Mouse (Mus musculus) midbrain, embryonic 11.5 days (tissue): Measurements from ENCODE around the gene Gsap. TPM values are rescaled to one million over a fixed set of nuclear protein-coding genes. Genes with fewer than 3 reads are reported as not detected.
A peak's percentile ranks its signal among the peaks of the same experiment; 100 is the strongest.
"Not testable (repeated sequence)": the region's sequence is repeated elsewhere in the genome, so short reads cannot be mapped to it uniquely, and the experiment has no call there.

Experiments used
- ATAC-seq: fragments of 200-750 bp; cut with Nextera tagmentation; 2 replicates; pipeline ENCODE4 v1.8.0; 2017; ENCODE audit warnings: moderate TSS enrichment, moderate library complexity; ENCODE audit not compliant: low FRiP score
- DNase-seq: peaks from one replicate; pipeline ENCODE4 v3.0.0; 2015; ENCODE audit warnings: low spot score; ENCODE audit errors: missing footprints
- H3K27ac ChIP-seq: fragments of 300-500 bp; sonication (generic); 2 replicates; pipeline ENCODE4 v1.5.1; 2014; ENCODE audit warnings: low read depth, low read length
- H3K27me3 ChIP-seq: fragments of 300-500 bp; sonication (generic); 2 replicates; pipeline ENCODE4 v1.6.1; 2014; ENCODE audit warnings: mild to moderate bottlenecking, low read length, moderate library complexity, mixed read lengths; ENCODE audit not compliant: control insufficient read depth, insufficient read depth
- H3K36me3 ChIP-seq: fragments of 300-500 bp; sonication (generic); 2 replicates; pipeline ENCODE4 v1.6.1; 2014; ENCODE audit warnings: mild to moderate bottlenecking, low read length, moderate library complexity, mixed read lengths; ENCODE audit not compliant: control insufficient read depth, insufficient read depth
- H3K4me1 ChIP-seq: fragments of 300-500 bp; sonication (generic); 2 replicates; pipeline ENCODE4 v1.6.1; 2014; ENCODE audit warnings: low read length; ENCODE audit not compliant: control insufficient read depth, insufficient read depth
- H3K4me2 ChIP-seq: fragments of 300-500 bp; sonication (generic); 2 replicates; pipeline ENCODE4 v1.6.1; 2014; ENCODE audit warnings: mild to moderate bottlenecking, moderate library complexity
- H3K4me3 ChIP-seq: fragments of 300-500 bp; sonication (generic); 2 replicates; pipeline ENCODE4 v1.5.1; 2014; ENCODE audit warnings: low read depth, low read length
- H3K9ac ChIP-seq: fragments of 300-500 bp; sonication (generic); 2 replicates; pipeline ENCODE4 v1.6.1; 2014; ENCODE audit warnings: low read length
- H3K9me3 ChIP-seq: fragments of 300-500 bp; sonication (generic); 2 replicates; pipeline ENCODE4 v1.6.1; 2016; ENCODE audit warnings: low read length; ENCODE audit not compliant: control insufficient read depth
- WGBS: fragments of 180-500 bp; shearing (Covaris S2); extraction: QIAGEN DNeasy Blood & Tissue Kit; methylation state at CpG from one replicate; pipeline ENCODE4 v1.1.7; 2014; 5-methylcytosine and 5-hydroxymethylcytosine counted together
- polyA plus RNA-seq: library from polyadenylated mRNA; unstranded; fragments of >200 nt; fragmentation: Nextera tagmentation; extraction: Ambion mirVana; gene quantifications from 2 replicates; pipeline ENCODE4 v1.2.1, GENCODE M21; 2014

The Gsap gene
- polyA plus RNA-seq, 1 experiment from 2014 or later: 2.4 TPM

DNA sequence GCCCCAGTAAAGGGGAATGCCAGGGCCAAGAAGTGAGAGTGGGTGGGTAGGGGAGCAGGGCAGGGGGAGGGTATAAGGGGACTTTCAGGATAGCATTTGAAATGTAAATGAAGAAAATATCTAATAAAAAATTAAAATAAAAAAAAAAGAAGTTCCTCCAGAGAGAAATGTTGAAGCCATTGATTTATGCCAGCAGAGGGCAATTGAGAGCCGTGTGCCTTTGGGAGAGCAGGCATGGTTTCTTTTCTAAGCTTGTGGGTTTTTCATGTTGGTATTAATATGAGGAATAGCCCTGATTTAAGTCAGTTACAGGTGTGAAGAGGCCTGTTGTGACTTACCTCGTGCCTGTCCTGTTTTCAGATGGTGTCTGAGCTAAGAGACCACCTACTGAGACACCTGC is 91.6 kb downstream of the Gsap start:
- ATAC-seq, H3K9ac ChIP-seq, H3K27ac ChIP-seq, H3K4me3 ChIP-seq, H3K4me2 ChIP-seq, H3K36me3 ChIP-seq, H3K4me1 ChIP-seq, H3K27me3 ChIP-seq, H3K9me3 ChIP-seq: not testable (repeated sequence)
- peak; percentile 41 for DNase-seq
- 56% methylated on average over 2 of the region's 2 CpGs for WGBS

DNA sequence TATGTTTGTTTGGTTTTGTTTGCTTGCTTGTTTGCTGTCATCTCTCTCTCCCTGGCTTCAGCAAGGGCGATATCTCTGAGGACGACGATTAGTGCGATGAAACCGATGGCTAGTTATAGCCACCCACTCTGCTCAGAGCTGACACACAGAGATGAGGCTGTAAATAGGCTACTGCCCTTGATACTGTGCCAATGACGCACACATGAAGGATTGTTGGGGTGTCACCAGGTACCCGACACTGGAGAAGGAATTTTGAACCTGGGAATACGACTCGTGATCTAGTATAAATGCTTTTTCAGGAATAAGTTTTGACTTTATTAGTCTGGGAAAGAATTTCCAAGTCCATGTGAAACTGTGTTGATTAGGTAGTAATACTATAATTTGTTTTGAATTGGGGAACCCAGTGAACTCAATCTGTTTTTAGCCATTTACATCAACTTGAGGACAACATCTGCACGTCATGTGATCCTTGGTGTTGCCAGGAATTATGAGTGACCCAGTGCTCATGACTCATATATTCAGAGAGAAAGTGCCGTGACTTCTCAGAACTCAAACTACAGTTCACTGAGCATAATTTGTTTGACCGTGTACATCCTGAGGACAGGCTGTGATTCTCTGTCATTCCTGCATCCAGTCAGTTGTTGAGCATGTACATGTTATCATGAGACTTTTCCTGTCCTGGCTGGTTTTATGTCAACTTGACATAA is 97.5 kb downstream of the Gsap start:
- WGBS: 91% methylated on average over 12 of the region's 12 CpGs
- no peak overlapping the region for H3K27ac ChIP-seq
- H3K4me2 ChIP-seq: no peak overlapping the region
- ATAC-seq: no peak
- H3K4me3 ChIP-seq: no peak overlapping the region
- H3K36me3 ChIP-seq: no peaks in the 10 kb centered on the region
- no peaks in the 10 kb centered on the region for H3K4me1 ChIP-seq
- no peaks in the 10 kb centered on the region for H3K27me3 ChIP-seq
- peak; percentile 10 for DNase-seq
- no peaks in the 10 kb centered on the region for H3K9me3 ChIP-seq
- H3K9ac ChIP-seq: no peak overlapping the region

DNA sequence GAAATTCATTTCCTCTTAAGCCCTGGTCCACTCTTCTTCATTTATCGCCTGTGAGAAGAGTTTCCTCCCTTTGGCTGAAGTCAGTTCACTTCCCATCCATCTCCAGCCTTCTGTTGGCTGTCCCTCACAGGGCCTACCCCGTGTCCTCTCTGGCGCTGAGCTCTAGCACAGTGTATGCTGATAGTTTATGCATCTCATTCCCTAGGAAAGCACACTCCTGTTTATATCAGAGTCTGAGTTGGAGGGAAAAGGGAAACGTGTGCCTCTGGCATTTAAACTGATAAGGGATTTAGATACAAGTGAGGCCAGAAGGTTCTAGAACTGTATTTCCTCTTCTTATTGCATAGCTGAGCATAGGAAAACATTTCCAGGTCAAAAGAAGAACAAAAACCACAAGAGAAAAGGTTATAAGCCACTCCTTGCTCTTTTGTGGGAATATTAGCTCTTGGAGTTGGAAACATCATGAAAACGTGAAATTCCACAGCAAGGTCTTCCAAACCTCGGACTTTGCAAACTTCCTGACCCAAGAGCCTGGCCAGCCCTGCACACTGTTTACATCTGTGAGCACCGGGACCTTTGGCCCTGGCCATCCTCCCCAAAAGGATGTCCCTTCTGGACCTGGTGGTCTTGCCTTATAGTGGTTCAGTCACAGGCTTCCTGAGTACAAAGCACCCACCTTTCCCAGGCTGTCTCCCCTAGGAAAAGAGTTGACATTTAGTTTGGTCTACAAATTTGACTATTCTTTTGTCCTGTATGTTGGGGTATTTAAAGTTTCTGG is 102.8 kb downstream of the Gsap start:
- 79% methylated on average over 7 of the region's 7 CpGs for WGBS
- no peak overlapping the region for H3K4me2 ChIP-seq
- no peak for DNase-seq
- no peak overlapping the region for H3K9ac ChIP-seq
- H3K4me1 ChIP-seq: no peaks in the 10 kb centered on the region
- H3K36me3 ChIP-seq: no peaks in the 10 kb centered on the region
- H3K4me3 ChIP-seq: no peak overlapping the region
- H3K27ac ChIP-seq: no peak overlapping the region
- H3K9me3 ChIP-seq: no peaks in the 10 kb centered on the region
- ATAC-seq: no peak
- no peaks in the 10 kb centered on the region for H3K27me3 ChIP-seq

DNA sequence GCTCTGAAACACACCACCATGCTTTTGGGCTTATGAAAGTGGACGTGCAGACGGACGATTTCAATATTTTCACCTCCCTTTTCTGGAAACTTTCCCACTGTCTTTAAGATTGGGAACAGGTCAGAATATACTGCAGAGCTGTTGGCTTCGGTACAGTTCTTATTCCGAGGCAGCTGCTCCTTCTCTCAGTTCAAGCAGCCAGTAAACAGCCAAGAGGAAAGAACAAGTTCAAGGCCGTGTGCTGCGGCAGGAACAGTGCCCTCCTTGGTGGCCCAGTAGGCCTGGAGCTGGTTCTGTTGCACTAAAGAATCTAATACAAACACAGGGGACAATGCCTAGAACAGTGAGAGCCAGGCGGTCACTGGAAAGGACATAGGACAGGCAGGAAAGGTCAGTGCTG is 104.5 kb downstream of the Gsap start:
- WGBS: 86% methylated on average over 8 of the region's 8 CpGs
- ATAC-seq: no peak
- no peaks in the 10 kb centered on the region for H3K4me1 ChIP-seq

DNA sequence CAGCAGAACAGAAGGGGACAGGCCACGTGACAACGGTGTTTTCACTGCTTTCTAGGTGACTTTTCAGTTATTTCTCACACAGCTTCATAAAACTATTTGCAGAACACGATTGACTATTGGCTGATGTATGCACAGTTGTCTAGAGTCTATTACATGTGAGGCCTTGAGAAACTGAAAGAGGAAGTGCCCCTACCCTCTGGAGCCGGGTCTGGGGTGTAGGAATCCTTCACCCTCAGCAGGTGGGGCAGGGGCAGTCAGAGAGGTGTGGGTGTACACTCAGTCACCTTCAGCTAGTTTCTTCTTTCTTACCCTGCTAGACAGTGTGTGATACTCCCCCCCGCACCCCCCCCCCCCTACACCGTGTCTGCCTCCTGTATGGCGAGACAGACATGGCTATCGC is 109.6 kb downstream of the Gsap start:
- DNase-seq (no peak), ATAC-seq (no peak)
- Histone ChIP-seq H3K4me1 (no peaks in the 10 kb centered on the region), H3K27me3 (no peaks in the 10 kb centered on the region), H3K27ac (no peak overlapping the region), H3K9ac (no peak overlapping the region), H3K36me3 (no peaks in the 10 kb centered on the region), H3K9me3 (no peaks in the 10 kb centered on the region), H3K4me2 (no peak overlapping the region), H3K4me3 (no peak overlapping the region)
- WGBS: 90% methylated on average over 8 of the region's 8 CpGs

More for the DNA sequence above, 104.5 kb downstream of the Gsap start:
- H3K9me3 ChIP-seq: no peaks in the 10 kb centered on the region
- H3K36me3 ChIP-seq: no peaks in the 10 kb centered on the region
- H3K4me3 ChIP-seq: no peak overlapping the region
- H3K27ac ChIP-seq: no peak overlapping the region
- no peak for DNase-seq
- no peaks in the 10 kb centered on the region for H3K27me3 ChIP-seq
- H3K9ac ChIP-seq: no peak overlapping the region
- no peak overlapping the region for H3K4me2 ChIP-seq

DNA sequence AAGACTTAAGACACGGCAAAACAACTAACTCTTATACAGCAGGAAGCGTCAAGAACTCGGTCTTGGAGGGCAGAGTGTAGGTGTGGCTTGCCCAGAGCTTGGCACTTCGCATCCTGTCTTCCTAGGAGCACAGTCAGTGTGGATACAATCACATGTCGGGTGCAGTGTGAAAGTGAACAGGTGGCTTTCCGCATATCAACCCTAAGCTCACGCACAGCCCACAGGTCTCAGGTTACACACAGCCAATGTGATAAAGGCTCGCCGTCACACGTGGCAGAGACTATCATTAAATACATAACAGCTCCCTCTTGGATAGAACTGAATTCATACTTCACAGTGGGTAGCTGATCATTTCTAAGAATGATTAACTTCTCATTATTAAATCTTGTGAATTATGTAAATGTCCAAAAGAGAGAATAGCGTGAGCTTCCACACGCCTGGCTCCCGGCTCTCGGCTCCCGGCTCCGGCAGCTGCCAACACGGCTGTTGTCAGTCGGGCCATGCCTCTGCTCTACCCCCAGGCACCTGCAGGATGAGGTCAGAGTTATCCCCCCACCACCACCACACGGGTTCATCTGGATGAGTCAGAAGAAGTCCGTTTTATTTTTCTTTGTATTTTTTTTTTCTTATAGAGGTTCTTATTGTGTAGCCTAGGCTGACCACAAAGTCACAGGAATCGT is 113.2 kb downstream of the Gsap start:
- H3K9ac ChIP-seq: no peak overlapping the region
- no peaks in the 10 kb centered on the region for H3K36me3 ChIP-seq
- H3K27me3 ChIP-seq: no peaks in the 10 kb centered on the region
- no peaks in the 10 kb centered on the region for H3K9me3 ChIP-seq
- ATAC-seq: no peak
- 88% methylated on average over 21 of the region's 21 CpGs for whole genome bisulfite sequencing
- H3K4me2 ChIP-seq: no peak overlapping the region
- H3K27ac ChIP-seq: no peak overlapping the region
- no peak overlapping the region for H3K4me3 ChIP-seq
- no peaks in the 10 kb centered on the region for H3K4me1 ChIP-seq
- no peak for DNase-seq

DNA sequence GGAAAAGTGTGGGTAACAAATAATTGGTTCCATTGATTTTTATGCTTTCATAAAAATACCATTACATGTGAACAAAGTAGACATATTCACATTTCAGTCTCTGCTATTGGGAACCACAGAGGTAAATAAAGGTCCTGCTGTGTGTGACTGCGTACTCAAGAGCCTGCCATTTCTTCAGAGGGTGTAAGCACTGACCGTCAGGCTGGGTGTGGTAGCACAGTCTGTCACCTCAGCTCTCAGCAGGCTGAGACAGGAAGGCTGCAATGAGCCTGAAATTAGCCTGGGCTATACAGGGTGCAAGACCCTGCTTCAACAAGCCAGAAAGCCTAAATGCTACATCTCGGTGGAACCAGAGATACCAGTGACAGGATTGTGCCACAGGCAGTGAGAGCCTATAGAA is 114.0 kb downstream of the Gsap start:
- WGBS: 88% methylated on average over 3 of the region's 3 CpGs
- Histone ChIP-seq H3K27ac (no peak overlapping the region), H3K9me3 (no peaks in the 10 kb centered on the region), H3K27me3 (no peaks in the 10 kb centered on the region), H3K4me2 (no peak overlapping the region), H3K36me3 (no peaks in the 10 kb centered on the region), H3K4me3 (no peak overlapping the region), H3K9ac (no peak overlapping the region), H3K4me1 (no peaks in the 10 kb centered on the region)
- DNase-seq: no peak
- ATAC-seq: no peak

DNA sequence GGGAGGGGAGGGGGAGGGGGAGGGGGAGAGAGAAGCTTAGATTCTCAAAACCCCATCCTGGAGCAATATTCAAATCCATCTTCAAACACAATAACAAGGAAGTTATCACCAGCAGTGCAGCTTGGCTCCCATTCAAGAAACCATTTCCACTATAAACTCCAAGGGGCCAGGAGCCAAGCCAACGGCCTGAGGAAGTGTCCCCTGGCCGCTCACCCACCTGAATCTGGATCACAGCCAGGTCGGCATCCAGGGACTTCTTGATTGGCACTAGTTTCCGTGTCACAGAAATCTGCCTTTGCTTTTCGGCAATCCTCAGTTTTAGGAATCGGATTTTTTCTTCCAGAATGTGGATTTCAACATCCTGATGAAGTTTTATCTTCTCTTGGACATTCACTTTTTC is 115.0 kb downstream of the Gsap start:
- H3K4me2 ChIP-seq: no peak overlapping the region
- no peaks in the 10 kb centered on the region for H3K36me3 ChIP-seq
- H3K4me3 ChIP-seq: no peak overlapping the region
- 89% methylated on average over 6 of the region's 6 CpGs for WGBS
- ATAC-seq (no peak), DNase-seq (no peak)
- no peaks in the 10 kb centered on the region for H3K4me1 ChIP-seq
- H3K9me3 ChIP-seq: no peaks in the 10 kb centered on the region
- no peak overlapping the region for H3K9ac ChIP-seq
- no peak overlapping the region for H3K27ac ChIP-seq
- H3K27me3 ChIP-seq: no peaks in the 10 kb centered on the region

DNA sequence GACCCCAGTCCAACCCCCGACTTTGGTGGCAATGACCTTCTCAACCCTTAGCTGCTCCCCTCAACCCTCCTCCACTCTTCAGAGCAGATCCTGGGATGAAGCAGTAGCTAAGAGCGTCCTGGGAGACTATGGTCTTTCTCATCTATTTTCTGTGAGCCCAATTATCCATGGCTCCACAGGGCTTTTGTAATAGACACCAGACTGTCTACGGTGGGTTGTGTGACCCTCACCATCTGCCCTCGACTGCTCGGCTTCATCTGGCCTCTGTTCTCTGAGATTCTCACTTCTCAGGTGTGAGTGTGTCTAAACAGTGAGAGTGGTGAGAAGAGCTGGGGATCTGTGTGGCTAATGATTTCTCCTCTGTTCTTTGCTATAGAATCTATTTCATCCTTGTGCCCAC is 121.1 kb downstream of the Gsap start:
- no peak overlapping the region for H3K4me3 ChIP-seq
- H3K4me1 ChIP-seq: peaks cover 2% of the 10 kb centered on the region; the same call in 1 of the 2 replicates
- no peaks in the 10 kb centered on the region for H3K36me3 ChIP-seq
- no peak overlapping the region for H3K9ac ChIP-seq
- no peak for DNase-seq
- no peak overlapping the region for H3K27ac ChIP-seq
- H3K9me3 ChIP-seq: no peaks in the 10 kb centered on the region
- H3K27me3 ChIP-seq: no peaks in the 10 kb centered on the region
- no peak overlapping the region for H3K4me2 ChIP-seq
- no peak for ATAC-seq
- 68% methylated on average over 5 of the region's 5 CpGs for WGBS
